Mouse (Mus musculus) right cerebral cortex, adult 2 months (tissue): ENCODE data around the gene Rbfox2.

Experiments used
- DNase-seq, 2 experiments: peaks; one replicate each; pipeline ENCODE4 v3.0.0; 2021 to 2022; ENCODE audit warnings: low spot score in 2 of 2

Gene Rbfox2

GRCm38 (mm10) chr15:77332272-77332991 lies 25.6 kb upstream of the Rbfox2 start:
- DNase-seq, result peak; percentile 72 to 80

- DNase-seq, result no peak
Observed at GRCm38 (mm10) chr15:77331444-77331843, 24.6 kb upstream of the Rbfox2 start.

GRCm38 (mm10) chr15:77329681-77330180 lies 22.9 kb upstream of the Rbfox2 start:
- DNase-seq, result no peak

- DNase-seq, result no peak
Observed at GRCm38 (mm10) chr15:77326361-77326760, 19.6 kb upstream of the Rbfox2 start.

GRCm38 (mm10) chr15:77324426-77324825 lies 17.6 kb upstream of the Rbfox2 start:
- no peak for DNase-seq

GRCm38 (mm10) chr15:77323226-77323625 lies 16.4 kb upstream of the Rbfox2 start:
- no peak for DNase-seq

GRCm38 (mm10) chr15:77313701-77314100 lies 6.9 kb upstream of the Rbfox2 start:
- no peak for DNase-seq

GRCm38 (mm10) chr15:77312796-77313195 lies 6.0 kb upstream of the Rbfox2 start:
- DNase-seq, result no peak

- DNase-seq, result no peak
Observed at GRCm38 (mm10) chr15:77307767-77308495, 1.1 kb upstream of the Rbfox2 start.

GRCm38 (mm10) chr15:77305852-77306546 lies 805 bp downstream of the Rbfox2 start:
- peak; percentile 31 to 52 for DNase-seq

- DNase-seq, result no peak
Observed at GRCm38 (mm10) chr15:77304960-77305359, 1.8 kb downstream of the Rbfox2 start.

- no peak for DNase-seq
Observed at GRCm38 (mm10) chr15:77301122-77301521, 5.7 kb downstream of the Rbfox2 start.

GRCm38 (mm10) chr15:77298564-77298963 lies 8.2 kb downstream of the Rbfox2 start:
- DNase-seq, result no peak

- DNase-seq, result no peak
Observed at GRCm38 (mm10) chr15:77296635-77297034, 10.2 kb downstream of the Rbfox2 start.

- no peak for DNase-seq
Observed at GRCm38 (mm10) chr15:77293493-77293892, 13.3 kb downstream of the Rbfox2 start.

GRCm38 (mm10) chr15:77292381-77292780 lies 14.4 kb downstream of the Rbfox2 start:
- DNase-seq, result no peak

- no peak for DNase-seq
Observed at GRCm38 (mm10) chr15:77291471-77291870, 15.3 kb downstream of the Rbfox2 start.

GRCm38 (mm10) chr15:77290352-77290751 lies 16.5 kb downstream of the Rbfox2 start:
- DNase-seq, result no peak

GRCm38 (mm10) chr15:77280130-77280529 lies 26.7 kb downstream of the Rbfox2 start:
- DNase-seq, result no peak

GRCm38 (mm10) chr15:77278825-77279224 lies 28.0 kb downstream of the Rbfox2 start:
- no peak for DNase-seq

- no peak for DNase-seq
Observed at GRCm38 (mm10) chr15:77276838-77277725, 29.7 kb downstream of the Rbfox2 start.
